Mouse (Mus musculus) gastrocnemius, postnatal 4 days (tissue): ENCODE measurements at regions not wholly inside any gene's neighbourhood (a gene's known extent, or its start where the extent isn't known, plus 50 kb on each side); places are given as distances from the start of the nearest gene placed in this dataset.

Experiments used
- DNase-seq, 2 experiments: peaks; one replicate each; pipeline ENCODE4 v3.0.0; 2021 to 2022; ENCODE audit warnings: low spot score in 2 of 2, mixed read lengths in 2 of 2

GRCm38 (mm10) chr11:17620462-17621248 lies 333.0 kb downstream of the Etaa1 start:
- DNase-seq, result no peak

- peak in 1 of 2 experiments; percentile 19 for DNase-seq
These were observed 324.0 kb downstream of the Etaa1 start for GRCm38 (mm10) chr11:17629541-17630171.

GRCm38 (mm10) chr11:17630172-17630553 lies 323.5 kb downstream of the Etaa1 start:
- DNase-seq, result no peak

DNA sequence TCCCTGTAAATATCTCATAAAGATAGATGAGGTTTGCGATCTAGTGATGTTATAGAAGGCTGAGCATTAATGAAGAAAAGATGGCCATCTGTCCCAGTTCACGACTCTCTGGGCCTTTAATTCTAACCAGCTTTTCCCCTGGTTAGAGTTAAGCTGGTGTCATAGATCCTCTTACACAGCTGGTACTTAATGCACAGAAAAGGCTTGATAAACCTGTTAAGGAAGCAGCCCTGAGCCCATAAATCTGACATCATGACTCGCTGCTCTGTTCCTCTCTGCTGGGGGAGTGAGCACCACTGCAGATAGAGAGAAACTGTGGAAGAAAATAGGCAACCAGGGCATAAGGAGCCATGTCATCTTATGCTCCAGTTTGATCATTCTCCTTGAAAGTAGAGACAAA lies 316.5 kb downstream of the Etaa1 start:
- no peak for DNase-seq

GRCm38 (mm10) chr11:17639922-17640321 lies 313.8 kb downstream of the Etaa1 start:
- no peak for DNase-seq

- no peak for DNase-seq
These were observed 306.2 kb downstream of the Etaa1 start for GRCm38 (mm10) chr11:17647441-17647840.

DNA sequence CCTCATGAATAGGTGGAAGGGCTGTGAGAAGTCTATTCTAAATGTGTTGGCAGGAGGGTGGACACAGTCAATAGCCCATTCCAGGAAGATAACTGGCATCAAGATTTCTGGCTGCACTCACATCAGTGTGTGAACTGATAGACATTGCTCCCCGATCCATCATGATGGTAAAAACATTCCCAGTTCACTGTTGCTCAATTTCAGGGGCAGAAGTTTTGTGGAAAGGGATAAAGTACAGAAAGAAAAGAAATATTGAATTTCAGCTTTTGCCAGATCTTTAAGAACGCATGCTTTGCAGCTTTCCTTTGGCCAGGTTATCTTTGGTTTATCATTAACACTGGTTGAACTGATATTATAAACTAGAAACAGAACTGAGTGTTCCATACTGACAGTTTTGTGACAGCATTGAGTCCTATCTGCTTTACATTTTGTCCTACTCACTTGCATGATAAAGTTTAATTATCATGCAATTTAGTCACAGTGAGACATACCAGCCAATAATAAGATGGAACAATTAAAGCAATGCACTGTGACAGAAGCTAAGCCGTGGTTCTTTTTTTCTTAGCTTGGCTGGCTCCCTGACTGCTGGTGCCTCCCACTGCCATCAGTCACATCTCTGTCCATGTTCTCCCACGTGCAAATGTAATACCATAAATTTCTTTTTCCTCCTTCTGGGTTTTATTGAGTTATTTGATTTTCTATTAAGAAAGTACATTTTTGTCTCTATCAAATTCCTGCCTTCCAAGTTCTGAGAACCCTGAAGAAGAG lies 302.1 kb downstream of the Etaa1 start:
- no peak for DNase-seq

GRCm38 (mm10) chr11:17655840-17656239 lies 297.8 kb downstream of the Etaa1 start:
- DNase-seq, result no peak

GRCm38 (mm10) chr11:17657720-17658119 lies 296.0 kb downstream of the Etaa1 start:
- no peak for DNase-seq

DNA sequence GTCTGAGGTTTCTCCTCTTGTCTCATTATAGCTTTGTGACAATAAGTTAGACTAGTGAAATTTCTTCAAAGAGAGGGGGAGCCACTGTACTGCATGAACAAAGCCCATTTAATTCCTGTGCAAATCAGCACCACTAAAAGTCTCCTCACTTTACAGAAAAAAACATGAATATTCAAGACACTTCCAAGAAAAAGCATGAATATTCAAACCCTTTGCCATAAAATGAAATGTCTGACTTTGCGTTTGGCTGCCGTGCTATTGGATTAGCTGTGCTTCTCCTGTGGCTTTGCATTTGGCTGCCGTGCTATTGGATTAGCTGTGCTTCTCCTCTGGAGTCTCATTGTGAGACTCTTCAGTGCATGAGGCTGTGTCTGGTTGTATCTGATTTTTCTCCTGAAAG lies 295.4 kb downstream of the Etaa1 start:
- no peak for DNase-seq

DNA sequence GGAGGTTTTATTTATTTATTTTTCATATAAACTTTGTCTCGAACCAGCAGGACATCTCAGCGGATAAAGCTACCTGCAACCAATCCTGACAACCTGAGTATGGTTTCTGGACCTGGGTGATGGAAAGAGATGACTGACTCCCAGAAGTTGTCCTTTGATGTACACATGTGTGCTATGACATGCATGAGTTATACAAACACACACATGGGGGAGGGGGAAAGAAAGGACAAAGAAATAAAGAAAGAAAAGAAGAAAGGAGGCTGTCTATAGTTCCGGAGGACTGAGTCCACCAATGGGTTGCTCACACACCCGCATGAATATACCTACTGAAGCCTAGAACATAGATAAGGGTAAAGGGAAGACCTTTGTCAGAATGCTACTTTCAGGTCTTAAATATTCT lies 295.0 kb downstream of the Etaa1 start:
- no peak for DNase-seq

- DNase-seq, result peak in 1 of 2 experiments; percentile 61
These were observed 289.8 kb downstream of the Etaa1 start for GRCm38 (mm10) chr11:17663893-17664292.

DNA sequence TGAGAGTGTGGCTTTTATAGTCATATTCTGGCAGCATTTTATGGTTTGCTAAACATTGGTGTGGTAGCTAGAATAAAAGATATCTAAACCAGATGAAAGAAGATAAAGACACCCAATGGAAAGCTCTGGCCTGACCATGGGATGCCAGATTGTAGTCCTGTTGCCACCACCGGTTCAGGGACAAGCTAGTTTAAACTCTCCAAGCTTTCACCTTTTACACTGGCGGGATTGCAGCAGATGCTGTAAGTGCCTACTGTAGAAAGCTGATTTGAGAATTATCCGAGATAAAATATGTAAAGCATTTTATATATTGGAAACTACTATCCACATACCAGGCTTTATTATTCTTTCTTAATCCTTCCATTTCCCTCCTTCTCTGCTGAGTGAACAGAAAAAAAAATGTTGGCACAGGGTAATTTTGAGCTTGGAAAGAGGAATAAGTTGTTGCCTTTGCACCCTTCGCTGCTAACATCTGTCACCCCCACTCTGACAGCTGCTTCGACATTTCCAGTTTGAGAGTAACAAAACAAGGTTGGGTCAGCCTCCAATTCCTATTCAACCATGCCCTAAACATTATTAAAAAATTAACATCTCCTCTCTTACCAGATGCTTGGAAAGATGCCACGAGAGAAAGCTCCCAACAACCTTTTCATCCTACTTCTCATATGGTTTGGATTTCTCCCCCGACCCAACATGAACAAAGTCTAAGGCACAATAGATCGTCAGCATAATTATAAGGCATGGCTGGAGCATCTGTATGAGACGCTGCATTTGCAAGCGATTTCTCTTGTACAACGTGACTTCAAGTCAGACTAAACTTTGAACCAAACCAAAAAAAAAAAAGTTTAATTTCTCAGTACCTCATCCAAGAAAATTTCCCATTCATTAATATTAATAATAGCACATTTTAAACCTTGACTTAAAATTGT lies 287.8 kb downstream of the Etaa1 start:
- DNase-seq, result no peak

GRCm38 (mm10) chr11:17680998-17681397 lies 272.7 kb downstream of the Etaa1 start:
- DNase-seq, result no peak

DNA sequence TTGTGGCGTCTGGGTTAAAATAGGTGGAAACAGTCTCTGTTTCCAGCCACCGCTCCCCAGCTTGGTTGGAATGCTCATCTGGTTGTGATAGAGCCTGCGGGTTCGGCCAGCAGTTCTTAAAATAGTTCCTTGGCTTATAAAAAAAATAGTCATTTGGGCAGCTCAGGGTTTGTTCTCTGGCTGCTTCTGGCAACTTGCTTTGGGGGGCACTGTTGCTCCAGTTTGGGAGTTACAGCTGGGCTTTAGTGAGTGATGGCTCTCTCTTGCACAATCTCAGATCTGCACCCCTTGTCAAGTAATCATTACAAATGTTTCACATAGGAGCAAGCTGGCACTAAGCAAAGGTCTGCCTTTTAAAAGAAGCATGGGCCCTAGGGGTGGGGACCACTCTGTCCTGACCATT lies 268.0 kb downstream of the Etaa1 start:
- peak in 1 of 2 experiments; percentile 43 for DNase-seq

DNA sequence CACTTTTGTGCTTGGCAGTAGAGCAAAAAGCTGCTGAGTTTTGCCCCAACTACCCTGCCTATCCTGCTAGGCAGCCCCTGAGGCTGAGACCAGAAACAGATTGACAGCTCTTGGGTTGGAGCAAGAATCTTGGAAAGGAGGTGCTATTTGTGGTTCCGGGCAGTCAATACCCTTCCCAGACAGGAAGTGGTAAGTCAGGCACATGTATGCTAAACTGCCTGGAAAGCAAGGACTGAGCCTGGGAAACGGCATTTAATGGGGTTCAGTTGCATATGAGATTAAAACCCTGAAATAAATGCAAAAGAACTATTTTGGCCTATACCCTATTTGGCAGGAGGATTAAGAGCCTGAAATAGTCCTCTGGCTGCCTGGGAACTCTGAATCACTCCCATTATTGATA lies 266.9 kb downstream of the Etaa1 start:
- DNase-seq, result no peak

- no peak for DNase-seq
These were observed 259.5 kb downstream of the Etaa1 start for GRCm38 (mm10) chr11:17694145-17694544.

- DNase-seq, result no peak
These were observed 244.9 kb downstream of the Etaa1 start for GRCm38 (mm10) chr11:17708769-17709168.

GRCm38 (mm10) chr11:17722051-17722450 lies 231.6 kb downstream of the Etaa1 start:
- no peak for DNase-seq

DNA sequence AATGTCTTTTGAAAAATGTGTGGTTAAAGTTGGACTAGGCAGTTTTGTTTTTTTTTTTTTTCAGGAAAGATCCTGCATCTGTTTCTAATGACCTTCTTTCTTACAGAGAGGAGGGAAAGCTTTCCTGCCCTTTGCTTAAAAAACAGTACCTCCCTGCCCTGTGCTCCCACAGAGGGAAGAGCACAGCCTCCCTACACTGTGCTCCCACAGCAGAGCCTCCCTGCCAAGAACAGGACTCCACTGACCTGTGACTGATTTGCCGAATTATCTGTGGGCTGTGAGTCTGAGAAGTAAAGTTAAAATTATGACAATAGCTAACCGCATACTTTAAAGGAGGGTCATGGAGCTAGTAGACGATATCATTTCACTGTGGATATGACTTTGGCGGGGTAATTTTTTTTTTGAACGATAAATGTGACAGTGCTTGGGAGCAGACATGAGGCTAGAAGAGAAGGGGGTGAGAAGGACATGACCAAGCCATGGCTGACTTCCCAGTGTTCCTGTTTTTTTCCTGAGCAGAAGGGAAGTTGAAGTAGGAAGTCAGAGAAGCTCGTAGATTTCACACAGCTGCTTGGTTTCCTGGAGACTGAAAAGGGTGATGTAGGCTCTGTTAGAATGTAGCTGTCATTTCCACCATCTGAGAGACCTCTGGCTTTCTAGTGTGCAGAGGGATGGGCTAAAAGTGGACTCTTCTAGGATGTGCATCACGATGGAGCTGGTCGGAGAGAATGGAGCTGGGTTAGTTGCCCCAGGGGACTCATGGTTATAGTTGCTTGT lies 226.2 kb downstream of the Etaa1 start:
- no peak for DNase-seq
